Mouse (Mus musculus) gastrocnemius, postnatal 4 days (tissue): Measurements from ENCODE around the gene Slc25a29. TPM values are rescaled to one million over a fixed set of nuclear protein-coding genes. Genes with fewer than 3 reads are reported as not detected.

ENCODE experiments used
- DNase-seq, 2 experiments: peaks; one replicate each; pipeline ENCODE4 v3.0.0; 2021 to 2022; ENCODE audit warnings: low spot score in 2 of 2, mixed read lengths in 2 of 2
- microRNA-seq: library from miRNA; unstranded; fragments of <30 nt; microRNA quantifications from one replicate; pipeline ENCODE4 v1.2.0, GENCODE M21; 2021
- total RNA-seq, 2 experiments: library from RNA; stranded (reverse); gene quantifications; 2 replicates each; pipeline ENCODE4 v1.2.3; 2021

Slc25a29 gene
- total RNA-seq, 2 experiments from 2014 or later: 3.4 to 5.6 TPM

DNA sequence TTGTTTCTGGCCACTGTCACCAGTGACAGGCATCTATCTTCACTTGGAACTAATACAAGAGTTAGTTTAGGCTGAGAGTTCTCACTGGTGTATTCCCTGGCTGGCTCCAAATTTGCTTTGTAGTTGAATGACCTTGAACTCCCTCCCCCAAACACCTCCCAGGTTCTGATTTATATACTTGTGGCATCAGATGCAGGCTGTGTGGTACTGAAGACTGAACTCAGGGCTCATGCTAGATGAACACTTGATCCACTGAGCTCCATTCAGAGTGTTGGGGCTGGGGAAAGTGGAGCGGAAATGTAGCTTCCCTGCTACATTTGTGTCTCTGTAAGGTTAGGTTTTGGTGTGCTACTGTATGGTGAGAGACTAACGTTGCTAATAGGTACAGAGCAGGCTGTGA, 31.3 kb downstream of the Slc25a29 start:
- DNase-seq: no peak

DNA sequence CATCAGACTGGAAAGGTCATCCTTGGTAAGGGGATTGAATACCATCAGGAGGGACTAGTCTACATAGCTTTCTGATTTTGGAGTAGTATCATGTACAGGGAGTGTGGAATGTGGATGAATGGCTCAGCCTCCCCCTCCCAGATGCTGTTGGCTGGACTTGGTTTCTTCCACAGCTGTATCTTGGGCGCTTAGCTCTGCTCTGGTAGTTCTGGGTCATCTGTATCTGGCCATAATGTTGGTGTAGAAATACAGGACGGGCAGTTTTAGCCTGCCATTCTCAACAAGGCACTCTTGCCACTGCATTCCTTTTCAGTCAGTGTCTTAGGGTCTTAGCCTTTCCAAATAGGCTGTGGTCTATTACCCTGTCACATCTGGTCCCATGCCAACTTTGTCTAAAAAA, 34.1 kb downstream of the Slc25a29 start:
- no peak for DNase-seq

DNA sequence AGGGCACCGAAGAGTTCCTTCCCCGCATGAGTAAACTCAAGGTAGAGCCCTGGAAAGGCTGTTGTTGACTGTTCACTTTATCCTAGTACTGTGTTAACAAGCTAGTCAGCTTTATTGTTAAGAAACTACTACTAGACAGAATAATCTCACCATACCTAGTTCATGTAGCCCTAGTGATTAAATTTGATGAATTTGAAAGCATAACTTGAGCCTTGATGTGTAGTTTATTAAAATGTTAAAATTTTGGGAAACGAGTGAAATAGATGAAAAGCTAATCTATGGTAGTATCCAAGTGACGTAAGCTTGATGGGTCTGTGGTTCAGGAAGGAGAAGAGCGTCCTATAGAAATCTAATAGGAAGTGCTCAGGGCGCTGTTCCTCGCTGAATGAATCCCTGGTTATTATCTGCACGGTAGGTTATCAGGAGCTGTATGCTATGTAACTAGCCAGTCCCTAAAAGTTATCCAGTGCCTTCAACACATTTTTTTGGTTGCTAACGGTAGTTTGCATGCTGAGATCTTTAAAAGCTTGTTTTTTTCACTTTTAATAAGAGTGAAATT, 40.6 kb downstream of the Slc25a29 start:
- no peak for DNase-seq

DNA sequence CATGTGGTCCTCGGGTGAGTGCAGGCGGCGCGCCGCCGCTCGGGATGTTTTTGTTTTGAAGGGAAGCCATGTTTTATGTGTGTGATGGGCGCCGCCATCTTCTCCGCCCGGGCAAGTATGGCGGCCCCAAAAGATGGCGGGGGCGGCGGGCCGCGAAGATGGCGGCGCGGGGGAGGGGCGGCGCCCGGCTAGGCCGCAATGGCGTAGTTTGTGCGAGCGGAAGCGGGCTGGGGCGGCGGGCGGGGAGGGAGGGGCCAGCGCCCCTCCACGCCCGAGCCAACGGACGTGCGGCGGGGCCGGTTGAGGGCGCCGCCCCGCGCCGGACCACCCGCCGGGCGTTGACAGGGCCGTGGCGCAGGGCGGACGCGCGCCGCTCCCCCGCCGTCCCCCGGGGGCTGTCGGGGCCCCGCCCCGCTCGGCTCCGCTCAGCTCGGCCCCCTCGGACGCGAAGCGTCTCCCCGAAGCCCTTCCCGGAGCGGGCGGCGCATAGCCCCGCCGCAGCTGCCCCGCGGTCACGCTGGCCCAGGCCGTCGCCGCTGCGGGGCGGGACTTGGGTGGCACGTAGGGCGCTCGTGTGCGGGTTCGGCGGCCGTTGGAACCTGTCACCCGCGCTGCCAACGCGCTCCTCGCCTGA, 41.5 kb downstream of the Slc25a29 start:
- DNase-seq: peak; percentile 75 to 83

DNA sequence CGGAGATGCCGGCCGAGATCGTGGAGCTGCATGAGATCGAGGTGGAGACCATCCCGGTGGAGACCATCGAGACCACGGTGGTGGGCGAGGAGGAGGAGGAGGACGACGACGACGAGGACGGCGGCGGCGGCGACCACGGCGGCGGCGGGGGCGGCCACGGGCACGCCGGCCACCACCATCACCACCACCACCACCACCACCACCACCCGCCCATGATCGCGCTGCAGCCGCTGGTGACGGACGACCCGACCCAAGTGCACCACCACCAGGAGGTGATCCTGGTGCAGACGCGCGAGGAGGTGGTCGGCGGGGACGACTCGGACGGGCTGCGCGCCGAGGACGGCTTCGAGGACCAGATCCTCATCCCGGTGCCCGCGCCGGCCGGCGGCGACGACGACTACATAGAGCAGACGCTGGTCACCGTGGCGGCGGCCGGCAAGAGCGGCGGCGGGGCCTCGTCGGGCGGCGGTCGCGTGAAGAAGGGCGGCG, 42.2 kb downstream of the Slc25a29 start:
- DNase-seq: peak; percentile 34 to 50

DNA sequence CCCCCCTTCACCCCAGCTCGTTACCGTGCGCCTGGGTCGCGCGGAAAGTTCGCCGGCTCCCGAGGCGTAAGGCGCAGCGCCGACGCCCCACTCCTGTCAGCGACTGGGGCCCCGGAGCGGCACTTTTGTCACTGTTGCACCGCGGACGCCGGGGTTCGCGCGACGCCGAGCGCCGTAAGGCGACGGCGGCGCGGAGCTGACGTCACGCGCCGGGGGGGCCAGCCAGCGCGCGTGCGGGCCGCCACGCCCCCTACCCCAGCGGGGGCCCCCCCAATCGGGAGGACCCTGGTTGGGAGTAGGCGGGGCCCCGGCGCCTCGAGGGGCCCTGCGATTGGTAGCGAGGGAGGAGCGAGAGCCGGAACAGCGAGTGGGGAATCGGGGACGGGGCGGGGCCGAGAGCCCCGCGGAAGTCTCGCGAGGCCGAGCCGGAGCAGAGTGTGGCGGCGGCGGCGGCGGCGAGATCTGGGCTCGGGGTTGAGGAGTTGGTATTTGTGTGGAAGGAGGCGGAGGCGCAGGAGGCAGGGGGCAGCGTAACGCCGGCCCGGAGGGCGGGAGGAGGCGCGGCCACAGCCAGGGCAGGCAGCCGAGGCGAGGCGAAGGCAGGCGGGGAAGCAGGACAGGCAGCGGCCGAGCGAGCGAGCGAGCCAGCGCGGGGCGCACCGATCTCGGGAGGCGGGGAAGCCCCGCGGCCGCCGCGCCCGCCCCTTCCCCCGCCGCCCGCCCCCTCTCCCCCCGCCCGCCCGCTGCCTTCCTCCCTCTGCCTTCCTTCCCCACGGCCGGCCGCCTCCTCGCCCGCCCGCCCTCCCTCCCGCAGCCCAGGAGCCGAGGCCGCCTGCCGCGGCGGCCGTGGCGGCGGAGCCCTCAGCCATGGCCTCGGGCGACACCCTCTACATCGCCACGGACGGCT, 42.9 kb downstream of the Slc25a29 start, which contains the start of gene Yy1:
TSS of gene Yy1 (plus strand) at position 428 of the 907 bp plus-strand sequence.
- peak; percentile 99 for DNase-seq

DNA sequence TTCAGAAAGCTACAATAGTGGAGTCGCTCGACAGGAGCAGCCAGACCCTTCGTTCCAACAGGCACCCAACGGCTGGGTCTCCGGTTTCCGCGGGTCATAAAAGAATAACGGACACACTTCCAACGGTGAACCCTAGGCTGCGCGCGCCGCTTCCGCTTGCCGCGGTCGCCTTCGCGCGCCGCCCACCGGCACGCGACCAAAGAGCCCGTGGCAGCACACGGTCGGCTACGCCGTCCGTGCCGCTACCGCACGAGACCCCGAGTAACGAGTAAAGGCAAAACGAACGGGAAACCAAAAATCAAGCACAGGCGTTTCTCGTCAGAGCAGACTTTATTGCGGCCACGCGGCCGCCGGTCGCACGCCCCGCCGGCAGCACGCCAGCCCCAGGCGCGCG, 43.5 kb downstream of the Slc25a29 start:
- peak; percentile 71 to 84 for DNase-seq

DNA sequence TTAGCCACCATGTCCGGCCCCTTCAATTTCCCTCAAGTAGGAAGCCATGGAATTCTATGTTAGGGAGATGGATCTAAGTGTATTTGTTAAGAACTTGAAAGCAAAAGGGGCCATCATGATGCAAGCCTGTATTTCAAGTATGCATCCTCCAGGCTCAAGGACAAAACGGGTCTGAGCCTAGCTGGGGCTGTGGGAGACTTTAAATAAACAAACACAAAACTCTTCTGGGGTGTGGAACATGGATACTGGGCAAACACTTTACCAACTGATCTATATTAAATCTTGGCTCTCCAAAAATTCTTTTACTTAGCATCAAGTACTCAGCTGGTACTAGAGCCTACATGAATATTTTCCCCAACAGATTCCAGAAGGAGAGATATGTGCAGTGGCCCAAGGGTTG, 48.4 kb downstream of the Slc25a29 start:
- no peak for DNase-seq

DNA sequence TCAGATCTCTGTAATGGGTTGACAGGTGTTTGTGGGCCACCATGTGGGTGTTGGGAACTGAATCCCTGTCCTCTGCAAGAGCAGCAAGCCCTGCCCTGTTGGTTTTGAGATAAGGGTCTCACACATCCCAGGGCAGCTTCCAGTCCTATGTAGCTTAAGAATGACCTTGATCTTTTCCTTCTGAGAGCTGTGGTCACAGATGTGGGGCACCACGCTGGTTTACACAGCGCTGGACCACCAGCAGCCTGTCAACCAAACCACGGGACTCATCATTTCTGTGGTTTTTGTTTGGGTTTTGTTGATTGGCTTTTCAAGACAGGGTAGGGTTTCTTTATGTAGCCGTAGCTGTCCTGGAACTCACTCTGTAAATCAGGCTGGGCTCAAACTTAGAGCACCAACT, 50.5 kb downstream of the Slc25a29 start:
- no peak for DNase-seq

DNA sequence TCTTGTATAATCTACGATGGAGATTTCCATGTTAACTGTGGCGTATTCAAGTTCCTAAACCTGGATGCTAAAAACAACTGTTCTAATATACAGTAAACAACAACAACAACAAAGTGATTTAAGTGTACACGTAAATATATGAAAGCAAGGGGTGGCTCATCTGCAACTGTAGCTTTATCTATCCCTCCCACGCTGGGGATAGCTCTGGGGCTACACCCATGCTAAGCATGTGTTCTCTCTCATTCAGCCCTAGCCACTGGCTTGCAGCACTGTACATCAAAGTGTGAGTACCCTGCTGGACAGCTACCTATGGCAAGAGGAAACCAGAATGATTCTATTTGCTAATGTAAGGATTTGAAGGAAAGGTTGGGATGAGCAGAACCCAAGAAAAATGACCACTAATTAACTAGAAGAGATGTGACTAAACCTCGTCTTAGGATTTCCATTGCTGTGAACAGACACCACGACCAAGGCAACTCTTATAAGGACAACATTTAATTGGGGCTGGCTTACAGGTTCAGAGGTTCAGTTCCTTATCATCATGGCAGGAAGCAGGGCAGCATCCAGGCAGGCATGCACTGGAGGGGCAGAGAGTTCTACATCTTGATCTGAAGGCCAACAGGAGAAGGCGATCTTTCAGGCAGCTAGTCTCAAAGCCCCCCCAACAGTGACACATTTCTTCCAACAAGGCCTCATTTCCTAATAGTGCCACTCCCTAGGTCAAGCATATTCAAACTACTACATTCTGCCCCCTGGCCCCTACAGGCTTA, 55.4 kb downstream of the Slc25a29 start:
- DNase-seq: no peak

Small RNA genes lying within 50 kb of the gene (microRNA-seq; reads per million reads assigned to microRNA genes)
- 48.2 reads per million, percentile 43 among the genes with 10 or more reads in this experiment for gene Mir345

Other genes with a start within 250 kb of the Slc25a29 start
- gene Degs2, start 133.6 kb downstream of the Slc25a29 start, total RNA-seq: not detected
- 10 to 100 TPM; 36.7 to 43.8 TPM for gene Yy1, start 42.9 kb downstream of the Slc25a29 start, total RNA-seq
- gene Slc25a47, start 163 bp upstream of the Slc25a29 start, total RNA-seq: 10 to 100 TPM in 1 of 2 experiments, 1 to 10 TPM in 1; 8.6 to 10.5 TPM
- 1 to 10 TPM; 5.1 to 5.8 TPM for gene Wdr25, start 57.7 kb upstream of the Slc25a29 start, total RNA-seq
- 10 to 100 TPM; 33.6 to 39.9 TPM for gene Wars, start 58.3 kb upstream of the Slc25a29 start, total RNA-seq
- gene Begain, start 232.3 kb upstream of the Slc25a29 start, total RNA-seq: 1 to 10 TPM; 6.2 to 7.0 TPM